Mouse (Mus musculus): ENCODE results near the gene Zfp281. TPM values are rescaled to one million over a fixed set of nuclear protein-coding genes. Genes with fewer than 3 reads are reported as not detected.

Gene Zfp281
- polyA plus RNA-seq, 1 experiment from 2014 or later: 23.4 TPM

GRCm38 (mm10) chr1:136606278-136606677 lies 18.4 kb upstream of the Zfp281 start:
- no peak overlapping the region for H3K4me2 ChIP-seq (replicated peaks)
- H3K27me3 ChIP-seq (ENCODE audit: control insufficient read depth, insufficient read depth, low read length): no peaks in the 10 kb centered on the region
- DNase-seq (ENCODE audit: low spot score) (no peak), ATAC-seq (ENCODE audit: low FRiP score) (no peak)
- no peak overlapping the region for H3K9ac ChIP-seq
- no peaks in the 10 kb centered on the region for H3K9me3 ChIP-seq (ENCODE audit: control insufficient read depth, low read length)
- WGBS: 84% methylated on average over 4 of the region's 4 CpGs
- no peak overlapping the region for H3K27ac ChIP-seq
- no peaks in the 10 kb centered on the region for H3K4me1 ChIP-seq (replicated peaks; ENCODE audit: control insufficient read depth, insufficient read depth, low read length)
- H3K4me3 ChIP-seq (replicated peaks; ENCODE audit: low read length): no peak overlapping the region
- H3K36me3 ChIP-seq (replicated peaks; ENCODE audit: control insufficient read depth, insufficient read depth): no peaks in the 10 kb centered on the region

DNA sequence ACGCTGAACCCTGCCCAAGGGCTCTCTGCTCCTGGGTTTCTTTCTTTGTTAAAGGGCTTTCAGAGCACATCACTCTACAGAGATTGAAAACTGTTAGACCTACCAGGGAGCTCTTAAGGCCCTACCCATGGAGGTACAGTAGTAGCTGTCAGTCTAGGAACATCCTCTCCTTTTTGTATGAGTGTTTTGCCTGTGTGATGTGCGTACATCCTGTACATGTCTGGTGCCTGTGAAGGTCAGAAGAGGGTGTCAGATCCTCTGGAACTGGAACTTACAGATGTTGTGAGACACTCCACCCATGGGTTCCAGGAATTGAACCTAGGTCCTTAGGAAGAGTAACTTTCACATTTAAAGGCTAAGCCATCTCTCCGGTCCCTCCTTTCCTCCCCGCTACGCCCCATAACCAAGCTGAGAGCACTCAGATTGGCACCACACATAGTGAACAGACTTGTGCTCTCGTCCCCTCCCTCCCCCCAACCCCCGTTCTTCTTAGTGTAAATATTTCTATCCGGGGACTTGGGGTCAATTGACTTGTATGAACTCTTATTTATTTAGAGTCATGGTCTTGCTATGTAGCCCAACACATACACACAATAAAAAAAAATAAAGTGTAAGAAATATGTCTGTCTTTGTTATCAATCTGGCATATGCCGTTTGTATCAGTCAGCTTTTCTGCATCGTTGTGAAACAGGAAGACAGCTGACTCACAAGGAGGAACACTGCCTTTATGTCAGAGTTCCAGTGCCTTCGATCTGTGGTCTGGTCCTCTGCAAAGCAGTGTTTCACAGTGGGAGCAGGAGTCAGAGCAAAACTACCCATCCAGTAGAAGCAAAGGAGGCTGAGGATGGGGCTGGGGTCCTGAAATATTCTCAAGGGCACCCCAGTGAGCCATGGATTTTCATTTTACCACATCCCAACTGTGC lies 16.1 kb upstream of the Zfp281 start:
- no peak overlapping the region for H3K4me3 ChIP-seq (replicated peaks; ENCODE audit: low read length)
- 88% methylated on average over 11 of the region's 11 CpGs for WGBS
- no peak overlapping the region for H3K4me2 ChIP-seq (replicated peaks)
- ATAC-seq (ENCODE audit: low FRiP score) (no peak), DNase-seq (ENCODE audit: low spot score) (no peak)
- H3K9me3 ChIP-seq (ENCODE audit: control insufficient read depth, low read length): no peaks in the 10 kb centered on the region
- H3K27me3 ChIP-seq (ENCODE audit: control insufficient read depth, insufficient read depth, low read length): no peaks in the 10 kb centered on the region
- H3K27ac ChIP-seq: no peak overlapping the region
- H3K9ac ChIP-seq: no peak overlapping the region
- H3K4me1 ChIP-seq (replicated peaks; ENCODE audit: control insufficient read depth, insufficient read depth, low read length): no peaks in the 10 kb centered on the region
- H3K36me3 ChIP-seq (replicated peaks; ENCODE audit: control insufficient read depth, insufficient read depth): no peaks in the 10 kb centered on the region

- WGBS: 86% methylated on average over 9 of the region's 9 CpGs
- Histone ChIP-seq H3K27ac (no peak overlapping the region), H3K4me3 (replicated peaks; ENCODE audit: low read length) (no peak overlapping the region), H3K27me3 (ENCODE audit: control insufficient read depth, insufficient read depth, low read length) (no peaks in the 10 kb centered on the region), H3K36me3 (replicated peaks; ENCODE audit: control insufficient read depth, insufficient read depth) (no peaks in the 10 kb centered on the region), H3K9ac (no peak overlapping the region), H3K4me1 (replicated peaks; ENCODE audit: control insufficient read depth, insufficient read depth, low read length) (no peaks in the 10 kb centered on the region), H3K9me3 (ENCODE audit: control insufficient read depth, low read length) (no peaks in the 10 kb centered on the region), H3K4me2 (replicated peaks) (no peak overlapping the region)
- no peak for DNase-seq (ENCODE audit: low spot score)
- ATAC-seq (ENCODE audit: low FRiP score): no peak
These were observed 12.9 kb upstream of the Zfp281 start for GRCm38 (mm10) chr1:136611803-136612202.

- Histone ChIP-seq H3K4me1 (replicated peaks; ENCODE audit: control insufficient read depth, insufficient read depth, low read length) (no peaks in the 10 kb centered on the region), H3K27me3 (ENCODE audit: control insufficient read depth, insufficient read depth, low read length) (no peaks in the 10 kb centered on the region), H3K4me2 (replicated peaks) (no peak overlapping the region), H3K4me3 (replicated peaks; ENCODE audit: low read length) (no peak overlapping the region), H3K9ac (no peak overlapping the region), H3K9me3 (ENCODE audit: control insufficient read depth, low read length) (no peaks in the 10 kb centered on the region), H3K36me3 (replicated peaks; ENCODE audit: control insufficient read depth, insufficient read depth) (no peaks in the 10 kb centered on the region), H3K27ac (no peak overlapping the region)
- DNase-seq (ENCODE audit: low spot score): no peak
- no peak for ATAC-seq (ENCODE audit: low FRiP score)
- 36% methylated on average over 6 of the region's 6 CpGs for WGBS
These were observed 11.4 kb upstream of the Zfp281 start for GRCm38 (mm10) chr1:136613300-136613751.

- WGBS: 90% methylated on average over 11 of the region's 11 CpGs
- DNase-seq (ENCODE audit: low spot score) (no peak), ATAC-seq (ENCODE audit: low FRiP score) (no peak)
- H3K4me3 ChIP-seq (replicated peaks; ENCODE audit: low read length): no peak overlapping the region
- H3K36me3 ChIP-seq (replicated peaks; ENCODE audit: control insufficient read depth, insufficient read depth): no peaks in the 10 kb centered on the region
- H3K4me2 ChIP-seq (replicated peaks): no peak overlapping the region
- H3K27me3 ChIP-seq (ENCODE audit: control insufficient read depth, insufficient read depth, low read length): no peaks in the 10 kb centered on the region
- H3K4me1 ChIP-seq (replicated peaks; ENCODE audit: control insufficient read depth, insufficient read depth, low read length): no peaks in the 10 kb centered on the region
- H3K9me3 ChIP-seq (ENCODE audit: control insufficient read depth, low read length): no peaks in the 10 kb centered on the region
- H3K27ac ChIP-seq: no peak overlapping the region
- no peak overlapping the region for H3K9ac ChIP-seq
These were observed 9.8 kb upstream of the Zfp281 start for GRCm38 (mm10) chr1:136614748-136615440.

DNA sequence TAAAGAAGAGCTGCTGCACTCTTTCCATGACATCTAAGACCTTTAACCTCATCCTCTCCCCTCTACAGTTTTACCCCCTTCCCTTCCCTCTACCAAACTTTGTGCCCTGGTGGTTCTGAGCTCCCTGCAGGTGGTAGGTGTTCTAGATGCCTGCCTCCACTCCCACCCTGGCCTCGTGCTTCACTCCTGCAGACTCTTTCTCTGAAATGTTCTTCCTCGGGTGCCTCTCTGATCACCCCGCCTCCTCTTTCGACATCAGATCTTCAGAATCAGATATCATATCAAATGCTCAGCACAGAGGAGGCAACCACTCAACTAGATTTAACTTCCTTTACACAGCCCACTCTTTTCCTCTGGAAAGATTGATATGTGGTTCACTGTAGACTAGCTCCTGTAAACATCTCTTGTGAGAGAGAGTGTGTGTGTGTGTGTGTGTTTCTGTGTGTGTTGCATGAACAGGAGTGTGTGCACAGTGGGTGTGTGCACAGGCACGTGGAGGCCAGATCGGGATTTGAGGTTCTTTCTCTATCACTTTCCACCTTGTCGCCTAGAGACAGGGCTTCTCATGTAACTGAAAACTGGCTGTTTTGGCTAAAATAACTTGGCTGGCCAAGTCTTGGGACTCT lies 7.4 kb upstream of the Zfp281 start:
- H3K9me3 ChIP-seq (ENCODE audit: control insufficient read depth, low read length): no peaks in the 10 kb centered on the region
- no peak overlapping the region for H3K27ac ChIP-seq
- no peak for DNase-seq (ENCODE audit: low spot score)
- no peaks in the 10 kb centered on the region for H3K27me3 ChIP-seq (ENCODE audit: control insufficient read depth, insufficient read depth, low read length)
- H3K4me1 ChIP-seq (replicated peaks; ENCODE audit: control insufficient read depth, insufficient read depth, low read length): no peaks in the 10 kb centered on the region
- no peak overlapping the region for H3K4me3 ChIP-seq (replicated peaks; ENCODE audit: low read length)
- no peak for ATAC-seq (ENCODE audit: low FRiP score)
- no peak overlapping the region for H3K4me2 ChIP-seq (replicated peaks)
- no peaks in the 10 kb centered on the region for H3K36me3 ChIP-seq (replicated peaks; ENCODE audit: control insufficient read depth, insufficient read depth)
- 86% methylated on average over 7 of the region's 7 CpGs for WGBS
- H3K9ac ChIP-seq: no peak overlapping the region

- H3K4me3 ChIP-seq (replicated peaks; ENCODE audit: low read length): no peak overlapping the region
- 86% methylated on average over 1 of the region's 1 CpGs for WGBS
- DNase-seq (ENCODE audit: low spot score) (no peak), ATAC-seq (ENCODE audit: low FRiP score) (no peak)
- no peaks in the 10 kb centered on the region for H3K4me1 ChIP-seq (replicated peaks; ENCODE audit: control insufficient read depth, insufficient read depth, low read length)
- H3K27me3 ChIP-seq (ENCODE audit: control insufficient read depth, insufficient read depth, low read length): no peaks in the 10 kb centered on the region
- no peak overlapping the region for H3K9ac ChIP-seq
- no peaks in the 10 kb centered on the region for H3K36me3 ChIP-seq (replicated peaks; ENCODE audit: control insufficient read depth, insufficient read depth)
- no peak overlapping the region for H3K4me2 ChIP-seq (replicated peaks)
- H3K9me3 ChIP-seq (ENCODE audit: control insufficient read depth, low read length): no peaks in the 10 kb centered on the region
- H3K27ac ChIP-seq: no peak overlapping the region
These were observed 6.1 kb upstream of the Zfp281 start for GRCm38 (mm10) chr1:136618570-136618969.

- DNase-seq (ENCODE audit: low spot score) (peak; percentile 47), ATAC-seq (ENCODE audit: low FRiP score) (peak; percentile 76)
- peaks cover 26% of the 10 kb centered on the region for H3K36me3 ChIP-seq (replicated peaks; ENCODE audit: control insufficient read depth, insufficient read depth)
- H3K4me1 ChIP-seq (replicated peaks; ENCODE audit: control insufficient read depth, insufficient read depth, low read length): peaks cover 37% of the 10 kb centered on the region
- H3K9ac ChIP-seq: peak overlapping the region; percentile 97
- 1% methylated on average over 43 of the region's 92 CpGs for WGBS
- no peaks in the 10 kb centered on the region for H3K27me3 ChIP-seq (ENCODE audit: control insufficient read depth, insufficient read depth, low read length)
- H3K4me2 ChIP-seq (replicated peaks): peak overlapping the region; percentile 85
- H3K9me3 ChIP-seq (ENCODE audit: control insufficient read depth, low read length): no peaks in the 10 kb centered on the region
- H3K27ac ChIP-seq: peak overlapping the region; percentile 98
- H3K4me3 ChIP-seq (replicated peaks; ENCODE audit: low read length): peak overlapping the region; percentile 92
These were observed 556 bp downstream of the Zfp281 start for GRCm38 (mm10) chr1:136625019-136625895.
